Mouse (Mus musculus) left cerebral cortex, adult 2 months (tissue): ENCODE data around the gene H2-DMa. TPM values are rescaled to one million over a fixed set of nuclear protein-coding genes. Genes with fewer than 3 reads are reported as not detected.

Experiments
- DNase-seq, 2 experiments: peaks; one replicate each; pipeline ENCODE4 v3.0.0; 2021 to 2022; ENCODE audit warnings: low spot score in 2 of 2, mixed read lengths in 1 of 2; ENCODE audit errors: extremely low spot score in 1 of 2
- H3K27ac ChIP-seq: fragments of 200-600 bp; 2 replicates; pipeline ENCODE4 v1.8.1; 2022
- H3K4me3 ChIP-seq: fragments of 200-600 bp; 2 replicates; pipeline ENCODE4 v1.8.1; 2022
- CTCF ChIP-seq: fragments of 200-600 bp; IDR thresholded peaks from 2 replicates; pipeline ENCODE4 v1.8.1; 2022; ENCODE audit warnings: antibody characterized with exemption, mild to moderate bottlenecking, moderate library complexity
- intact Hi-C: fragments of 180-260 bp; cut with DNase I; formaldehyde crosslinking; loops from one replicate; pipeline ENCODE4 v1.15.1; 2025
- total RNA-seq, 2 experiments: library from RNA; stranded (reverse); gene quantifications; 2 replicates each; pipeline ENCODE4 v1.2.3; 2021

The H2-DMa gene
- total RNA-seq, 2 experiments from 2014 or later = 23.3 to 28.2 TPM

GRCm38 (mm10) chr17:34188010-34188409 lies 68.7 kb downstream of the H2-DMa start:
- intact Hi-C loops = no loop called here
- peak overlapping the region; percentile 68 for H3K4me3 ChIP-seq
- peak overlapping the region; percentile 42; the same call in 1 of the 2 replicates for H3K27ac ChIP-seq
- no peak for DNase-seq
- no peak for TF ChIP-seq CTCF

Other genes with a start within 250 kb of the H2-DMa start
- gene Gm7029, start 245.7 kb upstream of the H2-DMa start, total RNA-seq = not detected
- gene Kifc1, start 228.9 kb upstream of the H2-DMa start, total RNA-seq = 1 to 10 TPM; 2.2 to 3.1 TPM
- gene Platr17, start 214.4 kb upstream of the H2-DMa start, total RNA-seq = not detected
- 10 to 100 TPM; 25.5 to 27.7 TPM for gene Daxx, start 210.1 kb upstream of the H2-DMa start, total RNA-seq
- gene Tapbp, start 203.6 kb upstream of the H2-DMa start, total RNA-seq = 10 to 100 TPM; 41.3 to 44.2 TPM
- 10 to 100 TPM; 35.8 to 36.0 TPM for gene Zbtb22, start 203.6 kb upstream of the H2-DMa start, total RNA-seq
- 10 to 100 TPM; 63.4 to 74.3 TPM for gene Rgl2, start 190.0 kb upstream of the H2-DMa start, total RNA-seq
- gene Pfdn6, start 179.2 kb upstream of the H2-DMa start, total RNA-seq = 10 to 100 TPM; 93.0 to 97.6 TPM
- 10 to 100 TPM; 14.7 to 18.4 TPM for gene Wdr46, start 178.9 kb upstream of the H2-DMa start, total RNA-seq
- gene B3galt4, start 168.1 kb upstream of the H2-DMa start, total RNA-seq = 1 to 10 TPM; 6.3 to 6.5 TPM
- 10 to 100 TPM; 74.6 to 82.7 TPM for gene Vps52, start 163.7 kb upstream of the H2-DMa start, total RNA-seq
- 100 to 1,000 TPM; 311 to 327 TPM for gene Rps18, start 163.5 kb upstream of the H2-DMa start, total RNA-seq
- gene H2-K1, start 119.2 kb upstream of the H2-DMa start, total RNA-seq = 10 to 100 TPM; 19.7 to 23.5 TPM
- gene Ring1, start 94.9 kb upstream of the H2-DMa start, total RNA-seq = 10 to 100 TPM; 34.8 to 44.9 TPM
- 10 to 100 TPM; 34.4 to 41.2 TPM for gene H2-Ke6, start 91.5 kb upstream of the H2-DMa start, total RNA-seq
- 100 to 1,000 TPM in 1 of 2 experiments, 10 to 100 TPM in 1; 98.6 to 104 TPM for gene Slc39a7, start 87.9 kb upstream of the H2-DMa start, total RNA-seq
- gene Rxrb, start 87.7 kb upstream of the H2-DMa start, total RNA-seq = 10 to 100 TPM; 84.7 to 86.2 TPM
- 10 to 100 TPM; 11.3 to 15.2 TPM for gene Col11a2, start 80.1 kb upstream of the H2-DMa start, total RNA-seq
- under 1 TPM in 1 of 2 experiments, not detected in 1; 0.47 TPM for gene H2-Oa, start 27.2 kb upstream of the H2-DMa start, total RNA-seq
- gene Brd2, start 3.1 kb downstream of the H2-DMa start, total RNA-seq = 100 to 1,000 TPM; 177 to 179 TPM
- gene H2-DMb2, start 23.8 kb downstream of the H2-DMa start, total RNA-seq = under 1 TPM; 0.56 to 0.59 TPM
- 1 to 10 TPM; 1.1 to 1.7 TPM for gene H2-DMb1, start 33.5 kb downstream of the H2-DMa start, total RNA-seq
- 1 to 10 TPM; 2.1 to 3.4 TPM for gene Tap1, start 68.0 kb downstream of the H2-DMa start, total RNA-seq
- gene Psmb9, start 68.2 kb downstream of the H2-DMa start, total RNA-seq = 1 to 10 TPM; 1.1 to 2.0 TPM
- 1 to 10 TPM; 2.0 to 3.2 TPM for gene Psmb8, start 78.2 kb downstream of the H2-DMa start, total RNA-seq
- 1 to 10 TPM; 7.0 to 7.8 TPM for gene Tap2, start 84.0 kb downstream of the H2-DMa start, total RNA-seq
- gene H2-Ob, start 119.4 kb downstream of the H2-DMa start, total RNA-seq = under 1 TPM; 0.16 to 0.18 TPM
- 1 to 10 TPM; 1.3 to 3.1 TPM for gene H2-Ab1, start 138.1 kb downstream of the H2-DMa start, total RNA-seq
- gene H2-Aa, start 168.3 kb downstream of the H2-DMa start, total RNA-seq = 1 to 10 TPM; 1.0 to 3.1 TPM
- gene H2-Eb1, start 186.3 kb downstream of the H2-DMa start, total RNA-seq = 1 to 10 TPM; 1.1 to 2.1 TPM
- not detected for gene H2-Eb2, start 206.1 kb downstream of the H2-DMa start, total RNA-seq
- under 1 TPM; 0.65 to 0.68 TPM for gene Btnl2, start 235.3 kb downstream of the H2-DMa start, total RNA-seq